Mouse (Mus musculus): ENCODE measurements around the gene Aunip. TPM values are rescaled to one million over a fixed set of nuclear protein-coding genes. Genes with fewer than 3 reads are reported as not detected.

The Aunip gene
- polyA plus RNA-seq, 1 experiment from 2014 or later: 7.6 TPM

- no peak for ATAC-seq (ENCODE audit: low FRiP score)
- no peak overlapping the region for H3K4me2 ChIP-seq (replicated peaks)
- H3K4me3 ChIP-seq: no peak overlapping the region
- H3K9ac ChIP-seq: no peak overlapping the region
- no peaks in the 10 kb centered on the region for H3K9me3 ChIP-seq (replicated peaks)
- 91% methylated on average over 4 of the region's 4 CpGs for WGBS
- no peaks in the 10 kb centered on the region for H3K27me3 ChIP-seq
- no peak overlapping the region for H3K27ac ChIP-seq
- H3K4me1 ChIP-seq: no peaks in the 10 kb centered on the region
- H3K36me3 ChIP-seq: peaks cover 5% of the 10 kb centered on the region; the same call in 1 of the 2 replicates
Observed at GRCm38 (mm10) chr4:134505303-134505789, 5.5 kb upstream of the Aunip start.

DNA sequence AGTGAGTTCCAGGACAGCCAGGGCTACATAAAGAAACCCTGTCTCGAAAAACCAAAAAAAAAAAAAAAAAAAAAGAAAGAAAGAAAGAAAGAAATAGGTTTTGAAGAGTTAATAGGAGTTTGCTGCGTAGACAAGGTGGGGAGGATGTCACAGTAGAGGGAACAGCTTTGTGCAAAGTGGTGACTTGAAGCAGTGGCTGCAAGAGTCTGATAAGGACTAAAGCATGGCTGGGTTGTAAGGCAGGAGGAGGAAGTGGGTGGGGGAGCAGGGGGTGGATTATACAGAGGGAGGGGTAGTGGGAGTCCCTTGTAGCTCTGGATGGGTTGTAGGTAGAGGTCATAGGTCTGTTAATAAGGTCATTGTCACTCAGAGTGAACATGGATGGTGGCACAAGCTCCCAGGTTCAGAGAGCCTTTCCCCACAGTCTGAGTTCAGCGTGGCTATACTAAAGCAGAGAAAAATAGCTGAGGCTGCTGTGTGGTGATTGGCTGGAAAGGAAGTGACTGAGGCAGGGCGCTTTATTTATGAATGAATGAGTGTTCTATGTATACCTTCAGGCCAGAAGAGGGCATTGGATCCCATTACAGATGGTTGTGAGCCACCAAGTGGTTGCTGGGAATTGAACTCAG, 4.7 kb upstream of the Aunip start:
- WGBS: 78% methylated on average over 3 of the region's 4 CpGs

DNA sequence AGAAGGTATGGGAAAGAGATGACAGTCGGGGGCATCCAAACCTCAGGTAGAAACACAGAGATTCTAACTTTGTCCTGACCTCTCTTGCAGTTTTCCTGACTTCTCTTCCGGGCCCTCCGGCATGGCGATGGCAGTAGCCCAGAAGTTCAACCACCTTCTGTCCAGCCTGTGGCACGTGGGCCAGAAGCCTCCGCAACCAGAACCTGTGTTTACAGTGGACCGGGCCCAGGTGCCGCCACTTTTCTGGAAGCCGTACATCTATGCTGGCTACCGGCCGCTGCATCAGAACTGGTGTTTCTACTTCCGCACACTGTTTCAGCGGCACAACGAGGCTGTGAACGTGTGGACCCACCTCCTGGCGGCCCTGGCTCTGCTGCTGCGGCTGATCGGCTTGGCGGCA, 4.1 kb upstream of the Aunip start:
- no peak overlapping the region for H3K27ac ChIP-seq
- H3K9me3 ChIP-seq (replicated peaks): no peaks in the 10 kb centered on the region
- no peaks in the 10 kb centered on the region for H3K27me3 ChIP-seq
- 0 out of 2 replicates have a peak, but pooled peaks cover 6% of the 10 kb centered on the region for H3K4me1 ChIP-seq
- H3K4me2 ChIP-seq (replicated peaks): no peak overlapping the region
- no peak overlapping the region for H3K9ac ChIP-seq
- H3K36me3 ChIP-seq: peaks cover 5% of the 10 kb centered on the region; the same call in 1 of the 2 replicates
- H3K4me3 ChIP-seq: no peak overlapping the region
- WGBS: 89% methylated on average over 19 of the region's 19 CpGs
- no peak for ATAC-seq (ENCODE audit: low FRiP score)

More for the DNA sequence above, 4.7 kb upstream of the Aunip start:
- Histone ChIP-seq H3K9ac (no peak overlapping the region), H3K36me3 (peaks cover 5% of the 10 kb centered on the region; the same call in 1 of the 2 replicates), H3K9me3 (replicated peaks) (no peaks in the 10 kb centered on the region), H3K4me3 (no peak overlapping the region), H3K4me1 (0 out of 2 replicates have a peak, but pooled peaks cover 1% of the 10 kb centered on the region), H3K27ac (no peak overlapping the region), H3K4me2 (replicated peaks) (no peak overlapping the region), H3K27me3 (no peaks in the 10 kb centered on the region)
- no peak for ATAC-seq (ENCODE audit: low FRiP score)

GRCm38 (mm10) chr4:134510396-134510795, 403 bp upstream of the Aunip start:
- H3K4me1 ChIP-seq: peaks cover 16% of the 10 kb centered on the region; the same call in 1 of the 2 replicates
- H3K27me3 ChIP-seq: no peaks in the 10 kb centered on the region
- no peaks in the 10 kb centered on the region for H3K9me3 ChIP-seq (replicated peaks)
- H3K9ac ChIP-seq: 0 out of 2 replicates have a peak overlapping the region, but pooled peaks have one; percentile 14
- ATAC-seq (ENCODE audit: low FRiP score): peak; percentile 43
- 79% methylated on average over 4 of the region's 4 CpGs for WGBS
- H3K27ac ChIP-seq: no peak overlapping the region
- peaks cover 5% of the 10 kb centered on the region; the same call in 1 of the 2 replicates for H3K36me3 ChIP-seq
- peak overlapping the region; percentile 70 for H3K4me2 ChIP-seq (replicated peaks)
- no peak overlapping the region for H3K4me3 ChIP-seq

- Histone ChIP-seq H3K4me1 (peaks cover 16% of the 10 kb centered on the region; the same call in 1 of the 2 replicates), H3K9me3 (replicated peaks) (no peaks in the 10 kb centered on the region), H3K4me2 (replicated peaks) (peak overlapping the region; percentile 70), H3K27me3 (no peaks in the 10 kb centered on the region), H3K36me3 (peaks cover 4% of the 10 kb centered on the region; the same call in 1 of the 2 replicates), H3K4me3 (peak overlapping the region; percentile 43), H3K9ac (no peak overlapping the region), H3K27ac (no peak overlapping the region)
- ATAC-seq (ENCODE audit: low FRiP score): no peak
- 71% methylated on average over 6 of the region's 6 CpGs for WGBS
Observed at GRCm38 (mm10) chr4:134511730-134512129, 931 bp downstream of the Aunip start.

DNA sequence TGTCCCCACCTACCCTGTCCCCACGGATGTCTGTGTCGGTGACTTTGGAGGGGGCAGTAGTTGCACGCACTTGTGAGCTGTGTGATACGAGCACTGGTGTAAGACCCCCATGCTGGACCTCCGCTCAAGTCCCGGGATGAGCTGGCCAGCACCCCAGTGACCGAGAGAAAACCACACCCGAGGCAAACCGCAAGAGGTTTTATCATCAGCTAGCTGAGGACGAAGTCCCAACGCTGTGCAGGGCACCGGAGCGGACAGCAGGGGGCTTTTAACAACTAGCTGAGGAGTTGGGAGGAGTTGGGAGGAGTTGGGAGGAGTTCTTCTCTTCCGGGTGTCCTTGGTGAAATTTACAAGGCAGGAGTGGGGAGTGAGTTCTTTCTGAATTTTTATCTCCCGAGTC, 2.0 kb downstream of the Aunip start:
- peaks cover 16% of the 10 kb centered on the region; the same call in 1 of the 2 replicates for H3K4me1 ChIP-seq
- no peak for ATAC-seq (ENCODE audit: low FRiP score)
- no peaks in the 10 kb centered on the region for H3K36me3 ChIP-seq
- peak overlapping the region; percentile 30 for H3K4me2 ChIP-seq (replicated peaks)
- no peaks in the 10 kb centered on the region for H3K27me3 ChIP-seq
- no peak overlapping the region for H3K27ac ChIP-seq
- no peak overlapping the region for H3K9ac ChIP-seq
- 29% methylated on average over 15 of the region's 15 CpGs for WGBS
- H3K4me3 ChIP-seq: 0 out of 2 replicates have a peak overlapping the region, but pooled peaks have one; percentile 1
- no peaks in the 10 kb centered on the region for H3K9me3 ChIP-seq (replicated peaks)

- Histone ChIP-seq H3K9ac (no peak overlapping the region), H3K27me3 (no peaks in the 10 kb centered on the region), H3K4me1 (peaks cover 16% of the 10 kb centered on the region; the same call in 1 of the 2 replicates), H3K27ac (no peak overlapping the region), H3K9me3 (replicated peaks) (no peaks in the 10 kb centered on the region), H3K4me2 (replicated peaks) (no peak overlapping the region), H3K36me3 (no peaks in the 10 kb centered on the region), H3K4me3 (no peak overlapping the region)
- WGBS: 92% methylated on average over 11 of the region's 11 CpGs
- no peak for ATAC-seq (ENCODE audit: low FRiP score)
Observed at GRCm38 (mm10) chr4:134514309-134514930, 3.6 kb downstream of the Aunip start.

- 82% methylated on average over 7 of the region's 7 CpGs for WGBS
Observed at GRCm38 (mm10) chr4:134515614-134516013, 4.8 kb downstream of the Aunip start.

GRCm38 (mm10) chr4:134516981-134517380, 6.2 kb downstream of the Aunip start:
- whole genome bisulfite sequencing: 85% methylated on average over 8 of the region's 8 CpGs
- Histone ChIP-seq H3K9ac (no peak overlapping the region), H3K4me3 (no peak overlapping the region), H3K4me1 (peaks cover 8% of the 10 kb centered on the region; the same call in 1 of the 2 replicates), H3K27me3 (no peaks in the 10 kb centered on the region), H3K36me3 (no peaks in the 10 kb centered on the region), H3K27ac (no peak overlapping the region), H3K9me3 (replicated peaks) (no peaks in the 10 kb centered on the region), H3K4me2 (replicated peaks) (no peak overlapping the region)
- no peak for ATAC-seq (ENCODE audit: low FRiP score)

More at GRCm38 (mm10) chr4:134515614-134516013, 4.8 kb downstream of the Aunip start:
- Histone ChIP-seq H3K27me3 (no peaks in the 10 kb centered on the region), H3K4me1 (peaks cover 16% of the 10 kb centered on the region; the same call in 1 of the 2 replicates), H3K9me3 (replicated peaks) (no peaks in the 10 kb centered on the region), H3K27ac (no peak overlapping the region), H3K9ac (peak overlapping the region; percentile 13; the same call in 1 of the 2 replicates), H3K4me3 (no peak overlapping the region), H3K4me2 (replicated peaks) (no peak overlapping the region), H3K36me3 (no peaks in the 10 kb centered on the region)
- ATAC-seq (ENCODE audit: low FRiP score): no peak

GRCm38 (mm10) chr4:134517719-134518118, 6.9 kb downstream of the Aunip start:
- Histone ChIP-seq H3K9me3 (replicated peaks) (no peaks in the 10 kb centered on the region), H3K4me3 (no peak overlapping the region), H3K27me3 (no peaks in the 10 kb centered on the region), H3K36me3 (no peaks in the 10 kb centered on the region), H3K9ac (no peak overlapping the region), H3K4me1 (peaks cover 5% of the 10 kb centered on the region; the same call in 1 of the 2 replicates), H3K27ac (no peak overlapping the region), H3K4me2 (replicated peaks) (no peak overlapping the region)
- 90% methylated on average over 10 of the region's 10 CpGs for WGBS
- no peak for ATAC-seq (ENCODE audit: low FRiP score)

- Histone ChIP-seq H3K27me3 (no peaks in the 10 kb centered on the region), H3K27ac (no peak overlapping the region), H3K9me3 (replicated peaks) (no peaks in the 10 kb centered on the region), H3K9ac (no peak overlapping the region), H3K4me2 (replicated peaks) (no peak overlapping the region), H3K4me1 (0 out of 2 replicates have a peak, but pooled peaks cover 4% of the 10 kb centered on the region), H3K4me3 (no peak overlapping the region), H3K36me3 (no peaks in the 10 kb centered on the region)
- WGBS: 93% methylated on average over 4 of the region's 4 CpGs
- no peak for ATAC-seq (ENCODE audit: low FRiP score)
Observed at GRCm38 (mm10) chr4:134518541-134518940, 7.7 kb downstream of the Aunip start.

DNA sequence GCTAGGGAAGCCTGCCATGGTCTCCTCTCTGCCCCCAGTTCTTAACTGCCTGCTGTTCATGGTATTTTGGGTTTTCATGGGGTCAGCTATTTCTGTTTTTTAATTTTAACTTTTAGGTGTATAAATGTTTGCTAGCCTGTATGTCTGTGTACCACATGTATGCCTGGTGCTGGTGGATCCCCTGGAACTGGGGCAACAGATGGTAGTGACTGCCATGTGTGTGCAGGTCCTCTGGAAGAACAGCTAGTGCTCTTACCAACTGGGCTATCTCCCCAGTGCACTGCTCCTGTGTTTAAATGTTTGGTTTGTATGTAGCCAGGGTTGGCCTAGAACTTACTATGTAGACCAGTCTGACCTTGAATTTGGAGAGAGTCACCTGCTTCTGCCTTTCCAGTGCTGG, 8.5 kb downstream of the Aunip start:
- no peaks in the 10 kb centered on the region for H3K9me3 ChIP-seq (replicated peaks)
- H3K4me3 ChIP-seq: no peak overlapping the region
- H3K4me2 ChIP-seq (replicated peaks): no peak overlapping the region
- no peak overlapping the region for H3K27ac ChIP-seq
- ATAC-seq (ENCODE audit: low FRiP score): no peak
- no peak overlapping the region for H3K9ac ChIP-seq
- 0 out of 2 replicates have a peak, but pooled peaks cover under 1% of the 10 kb centered on the region for H3K4me1 ChIP-seq
- H3K36me3 ChIP-seq: no peaks in the 10 kb centered on the region
- H3K27me3 ChIP-seq: no peaks in the 10 kb centered on the region
